Mouse (Mus musculus) heart, adult 2 months (tissue): ENCODE data around the gene Pxdc1.

Source experiments
- CTCF ChIP-seq: fragments of 200-600 bp; IDR thresholded peaks from 2 replicates; pipeline ENCODE4 v1.8.1; 2022; ENCODE audit warnings: antibody characterized with exemption, mild to moderate bottlenecking, moderate library complexity
- EP300 ChIP-seq: fragments of 200-500 bp; IDR thresholded peaks from 2 replicates; pipeline ENCODE4 v1.6.1; 2011; ENCODE audit warnings: low read depth, low read length, control low read depth; ENCODE audit not compliant: insufficient read depth

- TF ChIP-seq CTCF (no peak), EP300 (no peak)
Observed at GRCm38 (mm10) chr13:34663762-34664161, 10.5 kb upstream of the Pxdc1 start.
